Mouse (Mus musculus): ENCODE data around the gene Reg1. TPM values are rescaled to one million over a fixed set of nuclear protein-coding genes. Genes with fewer than 3 reads are reported as not detected.
A peak's percentile ranks its signal among the peaks of the same experiment; 100 is the strongest.

The Reg1 gene
- polyA plus RNA-seq, 1 experiment from 2014 or later, result not detected

DNA sequence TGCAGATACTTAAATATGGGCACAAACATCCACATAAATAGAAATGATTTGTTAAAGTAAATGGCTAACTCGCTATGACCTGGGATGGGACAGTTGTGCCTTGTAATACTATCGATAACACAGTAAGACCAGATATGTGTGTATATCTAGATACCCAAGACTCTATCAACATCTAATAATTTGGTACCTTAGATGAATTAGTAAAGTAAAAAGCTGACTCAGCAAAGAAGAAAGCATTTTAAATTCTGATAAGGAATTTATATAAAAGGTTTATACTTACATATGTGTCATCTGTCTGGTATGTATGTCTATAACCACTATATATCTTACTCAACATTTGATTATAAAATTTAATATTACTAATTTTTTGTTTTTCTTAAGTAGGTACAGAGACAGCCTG lies 30.3 kb downstream of the Reg1 start:
- no peak overlapping the region for H3K27ac ChIP-seq (ENCODE audit: low read depth)
- no peak overlapping the region for H3K9ac ChIP-seq
- H3K9me3 ChIP-seq (ENCODE audit: low read depth, low read length), result no peaks in the 10 kb centered on the region
- no peak for TF ChIP-seq CTCF (IDR thresholded peaks at IDR 0.05; ENCODE audit: low read depth)
- no peaks in the 10 kb centered on the region for H3K4me1 ChIP-seq (ENCODE audit: insufficient read depth)
- no peak overlapping the region for H3K4me2 ChIP-seq
- no peak for DNase-seq
- no peak for ATAC-seq (ENCODE audit: insufficient read depth)
- H3K27me3 ChIP-seq (ENCODE audit: insufficient read depth, low read length), result no peaks in the 10 kb centered on the region
- H3K4me3 ChIP-seq (ENCODE audit: low read depth, low read length), result no peak overlapping the region
- WGBS, result 93% methylated on average over 2 of the region's 2 CpGs
- no peaks in the 10 kb centered on the region for H3K36me3 ChIP-seq (ENCODE audit: insufficient read depth)

- Histone ChIP-seq H3K4me2 (no peak overlapping the region), H3K4me3 (ENCODE audit: low read depth, low read length) (no peak overlapping the region), H3K9me3 (ENCODE audit: low read depth, low read length) (no peaks in the 10 kb centered on the region), H3K9ac (no peak overlapping the region), H3K27ac (ENCODE audit: low read depth) (no peak overlapping the region), H3K27me3 (ENCODE audit: insufficient read depth, low read length) (no peaks in the 10 kb centered on the region), H3K4me1 (ENCODE audit: insufficient read depth) (no peaks in the 10 kb centered on the region), H3K36me3 (ENCODE audit: insufficient read depth) (no peaks in the 10 kb centered on the region)
- TF ChIP-seq CTCF (IDR thresholded peaks at IDR 0.05; ENCODE audit: low read depth), result no peak
- ATAC-seq (ENCODE audit: insufficient read depth) (no peak), DNase-seq (no peak)
- WGBS, result 54% methylated on average over 3 of the region's 3 CpGs
Measured at GRCm38 (mm10) chr6:78460191-78460825, 37.8 kb downstream of the Reg1 start.

DNA sequence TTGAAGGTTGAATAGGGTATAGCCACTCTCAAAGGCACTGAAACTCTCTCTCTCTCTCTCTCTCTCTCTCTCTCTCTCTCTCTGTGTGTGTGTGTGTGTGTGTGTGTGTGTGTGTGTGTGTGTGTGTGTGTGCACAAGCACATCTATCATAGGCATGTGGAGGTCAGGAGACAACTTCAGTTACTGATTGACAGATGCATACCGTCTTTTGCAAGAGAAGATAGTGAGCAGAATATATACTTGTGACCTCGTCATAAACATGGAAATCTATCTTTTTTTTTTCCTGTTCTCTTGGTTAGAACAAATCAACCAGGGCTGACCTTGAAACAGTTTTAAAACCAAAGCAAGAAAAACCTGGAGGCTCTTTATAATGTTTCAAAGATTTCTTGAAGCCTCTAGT lies 39.8 kb downstream of the Reg1 start:
- Histone ChIP-seq H3K4me1 (ENCODE audit: insufficient read depth) (no peaks in the 10 kb centered on the region), H3K9ac (no peak overlapping the region), H3K4me2 (no peak overlapping the region), H3K27ac (ENCODE audit: low read depth) (no peak overlapping the region), H3K9me3 (ENCODE audit: low read depth, low read length) (no peaks in the 10 kb centered on the region), H3K4me3 (ENCODE audit: low read depth, low read length) (no peak overlapping the region), H3K27me3 (ENCODE audit: insufficient read depth, low read length) (no peaks in the 10 kb centered on the region), H3K36me3 (ENCODE audit: insufficient read depth) (no peaks in the 10 kb centered on the region)
- no peak for ATAC-seq (ENCODE audit: insufficient read depth)
- no peak for DNase-seq
- 47% methylated on average over 2 of the region's 2 CpGs for WGBS
- no peak for TF ChIP-seq CTCF (IDR thresholded peaks at IDR 0.05; ENCODE audit: low read depth)

DNA sequence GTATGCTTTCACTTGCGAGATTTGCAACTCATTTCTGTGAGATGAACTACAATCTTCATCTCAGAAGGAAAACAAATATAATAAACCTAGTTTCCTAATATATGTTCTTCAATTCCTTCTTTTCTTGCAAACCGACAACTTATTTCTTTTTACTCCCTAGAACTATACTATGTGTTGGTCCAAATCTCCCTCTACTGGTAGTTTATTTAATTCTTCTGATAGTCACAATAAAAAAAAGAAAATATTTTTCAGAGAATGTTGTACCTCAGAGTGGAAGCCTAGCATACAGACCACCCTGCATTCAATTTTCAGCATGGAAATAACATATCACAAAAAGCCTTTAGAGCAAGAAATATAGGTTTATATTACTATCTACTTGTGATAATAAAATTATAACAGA lies 40.8 kb downstream of the Reg1 start:
- no peaks in the 10 kb centered on the region for H3K36me3 ChIP-seq (ENCODE audit: insufficient read depth)
- no peaks in the 10 kb centered on the region for H3K4me1 ChIP-seq (ENCODE audit: insufficient read depth)
- TF ChIP-seq CTCF (IDR thresholded peaks at IDR 0.05; ENCODE audit: low read depth), result no peak
- no peak overlapping the region for H3K4me3 ChIP-seq (ENCODE audit: low read depth, low read length)
- DNase-seq, result peak; percentile 1
- H3K27ac ChIP-seq (ENCODE audit: low read depth), result no peak overlapping the region
- H3K9ac ChIP-seq, result no peak overlapping the region
- H3K4me2 ChIP-seq, result no peak overlapping the region
- ATAC-seq (ENCODE audit: insufficient read depth), result no peak
- no peaks in the 10 kb centered on the region for H3K27me3 ChIP-seq (ENCODE audit: insufficient read depth, low read length)
- no peaks in the 10 kb centered on the region for H3K9me3 ChIP-seq (ENCODE audit: low read depth, low read length)
- 72% methylated on average over 2 of the region's 2 CpGs for WGBS

GRCm38 (mm10) chr6:78468772-78469171 lies 46.3 kb downstream of the Reg1 start, which contains the start of gene Reg3g:
TSS of gene Reg3g (minus strand) at chr6:78468872.
- no peak within 1 kb of the TSS for H3K9ac ChIP-seq
- 81% methylated on average over 2 of the region's 2 CpGs for WGBS
- no peak within 1 kb of the TSS for H3K4me3 ChIP-seq (ENCODE audit: low read depth, low read length)
- ATAC-seq (ENCODE audit: insufficient read depth) (no peak), DNase-seq (no peak)
- H3K36me3 ChIP-seq (ENCODE audit: insufficient read depth), result no peaks in the 10 kb centered on the region
- no peaks in the 10 kb centered on the region for H3K27me3 ChIP-seq (ENCODE audit: insufficient read depth, low read length)
- H3K9me3 ChIP-seq (ENCODE audit: low read depth, low read length), result no peaks in the 10 kb centered on the region
- no peak within 1 kb of the TSS for H3K4me2 ChIP-seq
- no peak within 1 kb of the TSS for H3K27ac ChIP-seq (ENCODE audit: low read depth)
- H3K4me1 ChIP-seq (ENCODE audit: insufficient read depth), result no peaks in the 10 kb centered on the region
- no peak for TF ChIP-seq CTCF (IDR thresholded peaks at IDR 0.05; ENCODE audit: low read depth)

GRCm38 (mm10) chr6:78469287-78469686 lies 46.8 kb downstream of the Reg1 start:
- no peaks in the 10 kb centered on the region for H3K36me3 ChIP-seq (ENCODE audit: insufficient read depth)
- TF ChIP-seq CTCF (IDR thresholded peaks at IDR 0.05; ENCODE audit: low read depth), result no peak
- DNase-seq (no peak), ATAC-seq (ENCODE audit: insufficient read depth) (no peak)
- H3K9ac ChIP-seq, result no peak overlapping the region
- H3K27me3 ChIP-seq (ENCODE audit: insufficient read depth, low read length), result no peaks in the 10 kb centered on the region
- 68% methylated on average over 3 of the region's 3 CpGs for WGBS
- no peak overlapping the region for H3K4me3 ChIP-seq (ENCODE audit: low read depth, low read length)
- H3K27ac ChIP-seq (ENCODE audit: low read depth), result no peak overlapping the region
- no peaks in the 10 kb centered on the region for H3K9me3 ChIP-seq (ENCODE audit: low read depth, low read length)
- no peak overlapping the region for H3K4me2 ChIP-seq
- H3K4me1 ChIP-seq (ENCODE audit: insufficient read depth), result no peaks in the 10 kb centered on the region

Other genes starting within 250 kb of the Reg1 start
- gene Reg3b, start 52.1 kb upstream of the Reg1 start, polyA plus RNA-seq (2014; fragmentation: Nextera tagmentation; extraction: Ambion mirVana), result not detected in 2 replicates
- not detected in 2 replicates for gene Reg3d, start 43.8 kb upstream of the Reg1 start, polyA plus RNA-seq (2014; fragmentation: Nextera tagmentation; extraction: Ambion mirVana)
- gene Reg3a, start 42.0 kb upstream of the Reg1 start, polyA plus RNA-seq (2014; fragmentation: Nextera tagmentation; extraction: Ambion mirVana), result not detected in 2 replicates
- gene Reg2, start 27.1 kb upstream of the Reg1 start, polyA plus RNA-seq (2014; fragmentation: Nextera tagmentation; extraction: Ambion mirVana), result not detected in 2 replicates
- gene Reg3g, start 46.2 kb downstream of the Reg1 start, polyA plus RNA-seq (2014; fragmentation: Nextera tagmentation; extraction: Ambion mirVana), result 0.19 TPM in 1 of 2 replicates, not detected in the other